In genomic region chr1:79711147-79712126, GRCm38 (mm10) we compare ENCODE assay signal across 7 mouse cellular contexts. TPM values are rescaled to one million over a fixed set of nuclear protein-coding genes. Genes with fewer than 3 reads are reported as not detected.
DNase-seq lines count a peak whose midpoint lies in the region; TF ChIP-seq lines count a peak whose summit lies in the region.

No protein-coding gene starts in this region.

- peak overlapping the region; percentile 66 for H3K27ac ChIP-seq in left cerebral cortex, adult 2 months

- no peak for TF ChIP-seq CTCF in left cerebral cortex, adult 2 months (IDR thresholded peaks at IDR 0.05)

- intact Hi-C loops in left cerebral cortex, adult 2 months (cut with DNase I): no loop called here
- intact Hi-C loops in left cerebral cortex, postnatal 4 days (cut with DNase I): no loop called here

- H3K4me3 ChIP-seq in left cerebral cortex, adult 2 months: no peak overlapping the region

- peak; percentile 37 to 48 for DNase-seq in left cerebral cortex, adult 2 months (ENCODE audit: extremely low spot score in 1 of 2, low spot score in 2 of 2)
- no peak for DNase-seq in left cerebral cortex, postnatal 4 days
- peak; percentile 79 for DNase-seq in brain, adult 2 months (ENCODE audit: low read depth, low spot score)
- peak; percentile 77 for DNase-seq in kidney, adult 9 months
- DNase-seq in natural killer cell, adult 2 months (ENCODE audit: low spot score in 2 of 2): peak; percentile 32 to 36
- no peak for DNase-seq in cerebellum, adult 11-12 months
- DNase-seq in testis, postnatal 14 days (ENCODE audit: low spot score): no peak

RNA-seq across cellular contexts. Expression of gene Ap1s3, which starts 39.7 kb away (rescaled TPM):
- 1 to 10 TPM; 4.8 to 5.9 TPM for total RNA-seq in left cerebral cortex, adult 2 months (2021)
- 1 to 10 TPM; 1.6 to 2.8 TPM for total RNA-seq in left cerebral cortex, postnatal 4 days (2021)

Comparison
In these comparisons a context has a peak if more than half of its experiments do, and no peak if none do; other contexts are left out.
1. DNase-seq: peak in left cerebral cortex, adult 2 months (2 of 2), brain, adult 2 months (single experiment), kidney, adult 9 months (single experiment) and natural killer cell, adult 2 months (2 of 2); none in left cerebral cortex, postnatal 4 days (single experiment), cerebellum, adult 11-12 months (single experiment) and testis, postnatal 14 days (single experiment).